Mouse (Mus musculus) brain, embryonic 14.5 days (tissue): Measurements from ENCODE around the gene Ssr3.

Experiments used
- CTCF ChIP-seq: fragments of 200-500 bp; IDR thresholded peaks from 2 replicates; pipeline ENCODE4 v1.5.1; 2012; ENCODE audit warnings: inconsistent platforms, mild to moderate bottlenecking, moderate library complexity, borderline replicate concordance; ENCODE audit not compliant: insufficient read depth, insufficient read length; ENCODE audit errors: extremely low read depth
- POLR2A ChIP-seq: fragments of 200-500 bp; IDR thresholded peaks from 2 replicates; pipeline ENCODE4 v1.6.1; 2012; ENCODE audit warnings: mild to moderate bottlenecking, inconsistent platforms, borderline replicate concordance; ENCODE audit not compliant: poor library complexity, insufficient read depth, insufficient read length, severe bottlenecking; ENCODE audit errors: extremely low read depth

DNA sequence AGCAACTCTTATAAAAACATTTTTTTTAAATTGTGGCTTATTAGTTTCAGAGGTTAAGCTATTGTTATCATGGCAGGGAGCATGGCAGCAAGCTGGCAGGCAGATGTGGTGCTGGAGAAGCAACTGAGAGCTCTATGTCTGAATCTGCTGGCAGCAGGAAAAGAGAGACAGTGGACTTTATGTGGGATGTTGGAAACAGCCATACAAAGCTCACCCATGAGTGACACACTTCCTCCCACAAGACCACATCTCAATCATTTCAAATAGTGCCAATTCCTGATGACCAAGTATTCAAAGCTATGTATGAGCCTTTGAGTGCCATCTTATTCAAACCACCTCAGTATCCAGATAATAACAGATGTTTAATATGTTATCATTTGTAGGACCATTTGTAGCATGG is 15.5 kb upstream of the Ssr3 start:
- TF ChIP-seq POLR2A (no peak), CTCF (no peak)
